Mouse (Mus musculus) MN1 (cell line): ENCODE data around the gene Zfp541.

Experiments used
- DNase-seq: peaks from one replicate; pipeline ENCODE4 v3.0.0-alpha.2; 2016; ENCODE audit warnings: low spot score

Gene Zfp541

DNA sequence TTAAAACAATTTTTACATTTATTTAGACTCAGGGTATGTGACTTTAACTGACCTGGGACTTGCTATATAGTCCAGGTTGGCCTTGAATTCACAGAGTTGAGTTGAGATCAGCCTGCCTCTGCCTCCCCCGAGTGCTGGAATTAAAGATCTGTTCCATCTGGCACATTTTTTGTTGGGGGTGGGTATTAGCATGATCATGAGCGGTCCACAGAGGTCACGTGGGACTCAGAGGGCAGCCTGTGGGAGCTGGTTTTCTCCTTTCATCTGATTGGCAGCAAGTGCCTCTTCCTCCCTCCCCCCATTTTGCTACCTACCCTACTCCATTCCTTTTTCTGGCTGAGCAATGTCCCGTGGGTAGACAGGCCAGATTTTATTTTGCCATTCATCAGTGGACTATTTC is 19.0 kb downstream of the Zfp541 start:
- DNase-seq = no peak

- no peak for DNase-seq
Measured at GRCm38 (mm10) chr7:16083361-16083760, 21.7 kb downstream of the Zfp541 start.

DNA sequence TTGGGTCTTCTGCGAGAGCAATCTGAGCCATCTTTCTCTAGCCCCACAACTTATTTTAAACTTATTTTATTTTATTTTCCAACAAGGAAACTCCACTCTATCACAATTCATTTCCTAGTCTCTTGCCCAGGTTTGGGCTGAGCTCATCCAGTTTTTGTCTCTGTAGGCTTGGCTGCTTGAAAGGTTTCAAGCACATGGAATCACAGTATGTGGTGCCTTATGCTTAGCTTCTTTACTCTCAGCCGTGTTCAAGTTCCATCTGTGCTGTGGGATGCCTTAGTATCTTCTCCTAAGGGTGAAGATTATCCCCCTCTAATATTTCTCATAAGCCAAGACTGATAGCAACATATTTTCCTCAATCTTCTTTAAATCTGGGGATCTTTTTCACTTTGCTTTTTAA is 26.0 kb downstream of the Zfp541 start:
- no peak for DNase-seq

GRCm38 (mm10) chr7:16094592-16094991 is 33.0 kb downstream of the Zfp541 start:
- DNase-seq = no peak

DNA sequence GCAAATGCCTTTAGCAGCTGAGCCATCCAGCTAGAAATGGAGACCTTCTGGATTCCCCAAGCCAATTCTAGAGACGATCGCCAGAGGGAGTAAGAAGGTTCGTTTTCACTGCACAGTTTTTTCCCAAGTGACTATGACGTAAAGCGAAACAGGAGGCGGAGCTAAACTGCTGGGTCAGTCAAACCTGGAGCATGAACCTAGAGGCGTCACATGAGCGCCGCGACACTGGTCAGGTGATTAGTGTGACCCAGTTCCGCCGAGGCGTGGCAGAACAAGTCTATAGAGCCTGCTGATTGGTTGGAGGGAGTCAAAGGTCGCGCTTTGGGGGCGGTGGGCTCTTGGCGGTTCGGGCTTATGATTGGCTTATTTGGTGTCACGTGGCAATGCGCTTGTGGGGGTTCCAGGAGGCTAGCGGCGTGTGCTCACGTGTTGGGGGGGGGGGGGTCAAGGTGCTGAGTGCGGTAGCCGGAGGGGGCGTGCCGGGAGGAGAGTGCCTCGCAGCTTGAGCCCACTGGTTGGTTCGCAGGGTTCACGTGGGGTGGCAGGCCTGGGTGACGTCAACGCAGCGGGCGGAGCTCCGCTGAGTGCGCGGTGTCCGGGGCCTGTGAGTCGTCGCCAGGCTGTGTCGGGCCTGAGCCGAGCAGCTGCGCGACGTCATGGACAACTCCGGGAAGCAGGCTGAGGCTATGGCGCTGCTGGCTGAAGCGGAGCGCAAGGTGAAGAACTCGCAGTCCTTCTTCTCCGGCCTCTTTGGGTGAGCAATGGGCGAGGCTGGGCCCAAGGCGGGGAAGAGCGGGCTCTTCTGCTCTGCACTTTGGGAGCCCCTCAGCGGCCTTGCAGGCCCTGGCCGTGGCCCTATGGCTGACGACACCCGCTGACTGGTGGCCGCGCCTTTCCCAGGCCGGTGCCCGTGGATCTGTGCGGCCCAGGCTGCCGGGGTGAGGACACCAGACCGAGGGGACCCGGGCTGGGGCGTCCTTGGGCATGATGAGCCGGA is 36.7 kb downstream of the Zfp541 start, which contains the start of gene Napa:
Napa (plus strand) TSS at position 438 of the 997 bp plus-strand sequence.
- peak; percentile 98 for DNase-seq

- DNase-seq = no peak
Measured at GRCm38 (mm10) chr7:16099901-16100300, 38.3 kb downstream of the Zfp541 start.

DNA sequence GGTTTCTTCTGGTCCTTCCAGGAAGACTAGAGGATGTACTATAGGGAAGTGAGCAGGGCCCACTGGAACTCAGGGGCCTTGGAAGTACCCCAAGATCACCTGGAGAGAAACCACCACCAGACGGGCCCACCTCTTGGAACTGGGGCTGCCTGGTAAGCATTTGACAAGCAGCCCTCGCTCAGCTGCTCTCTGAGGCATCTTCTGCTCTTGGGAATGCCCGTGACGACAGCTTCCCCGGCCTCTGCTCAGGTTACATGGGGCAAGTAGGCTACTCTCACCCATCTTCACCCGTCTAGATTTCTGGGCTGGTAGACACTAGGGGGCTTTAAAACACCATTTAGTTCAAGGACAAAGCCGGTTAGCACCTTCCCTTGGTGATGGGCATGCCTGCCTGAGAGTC is 39.5 kb downstream of the Zfp541 start:
- DNase-seq = no peak

DNA sequence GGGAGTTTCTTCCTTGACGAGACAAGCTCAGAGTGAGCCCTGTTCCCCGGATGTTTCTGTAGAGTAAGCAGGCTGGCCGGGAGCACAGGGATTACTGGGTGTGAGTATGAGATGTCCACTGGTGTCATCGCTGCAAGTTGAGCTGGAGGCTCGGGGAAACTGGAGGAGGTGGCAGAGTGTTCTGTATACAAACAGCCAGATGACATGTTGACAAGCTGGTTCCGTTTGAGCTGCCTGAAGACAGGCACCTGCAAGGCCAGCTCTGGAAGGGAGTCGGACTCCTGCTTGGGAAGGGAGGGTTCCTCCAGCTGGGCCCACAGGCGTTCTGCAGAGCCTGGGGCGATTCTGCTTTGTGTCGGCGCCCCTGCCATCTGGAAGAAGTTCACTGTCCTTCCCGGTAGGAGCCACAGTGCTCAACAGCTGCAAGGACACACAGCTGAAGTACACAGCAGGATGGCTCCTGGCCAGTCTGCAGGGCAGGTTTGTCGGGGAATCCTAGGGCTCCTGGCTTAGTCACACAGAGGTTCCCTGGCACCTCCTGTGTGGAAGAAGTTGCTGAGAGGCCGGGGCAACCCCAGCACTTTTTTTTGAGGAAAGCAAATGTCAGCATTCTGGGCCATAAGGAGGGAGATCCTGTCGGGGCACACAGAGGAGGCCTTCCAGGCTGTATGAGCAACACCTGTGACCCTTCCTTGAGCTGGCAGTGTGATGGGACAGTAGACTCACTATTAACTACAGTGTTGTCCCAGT is 40.3 kb downstream of the Zfp541 start:
- DNase-seq = no peak

GRCm38 (mm10) chr7:16102686-16103226 is 41.1 kb downstream of the Zfp541 start:
- DNase-seq = no peak

GRCm38 (mm10) chr7:16103760-16104159 is 42.1 kb downstream of the Zfp541 start:
- DNase-seq = peak; percentile 52

- no peak for DNase-seq
Measured at GRCm38 (mm10) chr7:16104611-16105388, 43.2 kb downstream of the Zfp541 start.

GRCm38 (mm10) chr7:16108886-16109542 is 47.4 kb downstream of the Zfp541 start:
- DNase-seq = no peak

DNA sequence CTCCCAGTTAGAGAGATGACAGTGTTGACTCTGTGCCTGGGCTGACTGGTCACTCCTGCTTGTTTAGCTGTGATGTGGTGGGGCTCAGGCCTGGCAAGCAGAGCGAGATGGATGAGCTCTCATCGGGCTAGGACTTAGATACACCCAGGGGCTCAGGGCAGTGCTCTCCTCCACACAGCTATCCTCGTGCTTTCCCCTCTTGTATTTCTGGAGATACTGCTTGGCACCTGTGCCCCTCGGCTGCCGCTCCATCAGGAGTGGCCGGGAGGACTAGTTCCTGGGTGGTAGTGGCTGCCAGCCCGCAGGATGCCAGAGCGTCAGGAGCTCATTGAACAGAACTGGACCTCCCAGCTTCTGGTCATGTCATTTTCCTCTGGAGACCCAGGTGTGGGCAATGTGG is 48.5 kb downstream of the Zfp541 start:
- no peak for DNase-seq

DNA sequence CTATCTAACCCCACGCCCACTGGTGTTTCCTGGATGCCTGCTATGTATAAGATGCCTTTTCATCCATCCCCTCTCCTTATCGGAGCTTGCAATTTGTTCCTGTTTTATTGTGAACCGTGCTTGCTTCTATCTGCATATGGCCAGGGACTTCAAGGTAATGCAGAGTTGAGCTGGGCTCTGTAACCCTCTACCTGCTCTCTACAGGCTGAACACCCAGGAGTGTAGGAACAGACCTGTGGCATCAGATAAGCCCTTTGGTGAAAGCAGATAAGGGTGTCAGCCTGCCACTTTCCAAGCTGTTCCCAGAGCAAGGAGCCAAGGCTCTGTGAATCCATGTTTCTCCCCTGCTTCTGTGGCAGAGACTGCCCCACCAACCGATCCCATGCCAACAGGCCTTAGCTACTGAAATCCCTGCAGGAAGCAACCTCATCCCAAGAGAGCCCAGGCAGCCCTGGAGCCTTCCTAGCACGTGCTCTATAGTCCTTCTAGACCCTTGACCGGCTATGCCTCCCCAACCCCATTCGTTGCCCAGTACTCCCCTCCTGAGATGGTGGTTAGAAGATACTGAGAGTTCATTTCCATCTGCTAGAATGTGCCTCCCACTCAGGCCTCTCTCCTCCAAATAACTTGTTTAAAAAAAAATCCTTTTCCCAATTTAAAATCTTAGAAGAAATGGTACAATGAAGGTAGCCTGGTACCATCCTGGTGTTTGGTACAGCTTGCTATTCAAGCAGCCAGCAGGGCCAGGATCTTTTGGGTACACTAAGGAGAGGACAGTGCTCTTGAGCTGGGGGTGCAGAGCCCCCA is 49.9 kb downstream of the Zfp541 start:
- DNase-seq = no peak

DNA sequence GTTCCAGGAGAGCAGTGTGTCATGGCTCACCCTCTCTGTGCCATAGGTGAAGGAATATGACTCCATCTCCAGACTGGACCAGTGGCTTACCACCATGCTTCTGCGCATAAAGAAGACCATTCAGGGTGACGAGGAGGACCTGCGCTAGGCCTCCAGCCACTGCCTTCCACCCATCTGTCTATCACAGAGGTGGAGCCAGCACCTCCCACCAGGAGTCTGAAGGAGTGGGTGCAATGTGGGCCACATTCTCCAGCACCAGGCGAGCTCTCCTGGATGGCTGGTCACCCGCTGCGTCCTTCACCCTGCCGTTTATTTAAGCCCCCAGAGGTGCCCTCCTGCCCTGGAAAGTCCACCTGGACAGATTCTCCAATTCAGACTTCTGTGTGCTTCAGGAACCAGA is 54.8 kb downstream of the Zfp541 start:
- DNase-seq = no peak

- no peak for DNase-seq
Measured at GRCm38 (mm10) chr7:16117100-16117499, 55.5 kb downstream of the Zfp541 start.

- peak; percentile 89 for DNase-seq
Measured at GRCm38 (mm10) chr7:16119569-16120261, 58.1 kb downstream of the Zfp541 start, which contains the start of gene Kptn. Kptn (plus strand) TSS chr7:16119895.

DNA sequence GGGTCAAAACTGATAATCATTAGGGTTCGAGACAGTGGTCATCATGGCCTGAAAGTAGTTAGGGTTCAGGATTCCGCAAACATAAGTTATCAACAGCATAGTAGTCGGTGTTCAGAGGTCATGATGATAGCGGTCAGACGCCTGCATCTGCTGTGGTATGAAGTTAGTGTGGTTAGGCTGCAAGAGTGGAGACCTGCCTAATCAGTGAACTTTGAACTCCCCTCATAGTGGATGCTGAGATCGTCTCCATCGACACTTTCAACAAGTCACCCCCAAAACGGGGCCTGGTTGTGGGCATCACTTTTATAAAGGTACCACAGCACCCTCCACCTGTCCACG is 58.6 kb downstream of the Zfp541 start:
- DNase-seq = no peak

GRCm38 (mm10) chr7:16125829-16126228 is 64.2 kb downstream of the Zfp541 start:
- DNase-seq = no peak

GRCm38 (mm10) chr7:16128344-16128743 is 66.7 kb downstream of the Zfp541 start:
- peak; percentile 33 for DNase-seq
